Mouse (Mus musculus): ENCODE data around the gene Tnpo1. TPM values are rescaled to one million over a fixed set of nuclear protein-coding genes. Genes with fewer than 3 reads are reported as not detected.
A peak's percentile ranks its signal among the peaks of the same experiment; 100 is the strongest.

Tnpo1 gene
- polyA plus RNA-seq, 1 experiment from 2014 or later, result 41.1 TPM

DNA sequence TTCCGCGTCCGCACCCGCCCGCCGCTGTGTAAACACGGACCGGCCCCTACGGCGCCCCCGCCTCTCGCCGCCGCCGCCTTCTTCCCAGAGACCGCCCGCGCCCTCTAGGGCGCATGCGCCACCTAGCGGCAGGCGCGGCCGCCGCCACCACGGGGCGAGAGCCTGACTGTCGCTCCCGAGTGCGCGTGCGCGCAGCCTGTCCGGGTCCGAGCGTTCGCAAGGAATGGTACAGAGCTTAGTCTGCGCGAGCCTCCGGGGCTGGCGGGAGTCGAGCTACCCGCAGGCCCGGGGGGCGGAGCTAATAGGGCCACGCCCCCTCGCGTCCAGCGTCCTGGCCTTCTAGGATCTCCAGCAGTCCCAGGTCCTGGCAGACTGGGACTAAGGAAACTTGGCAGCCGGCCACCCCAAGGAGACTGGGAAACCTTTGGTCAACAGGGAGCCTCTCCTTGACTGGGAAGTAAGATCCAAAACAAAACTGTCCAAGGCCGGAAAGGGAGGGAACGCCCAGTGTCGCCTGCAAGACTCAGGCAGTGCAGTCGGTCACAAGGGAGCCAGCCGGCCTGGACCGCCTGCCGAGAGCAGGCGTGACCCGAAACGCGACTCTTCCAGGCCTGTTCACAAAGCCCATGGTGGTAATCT, 110.9 kb downstream of the Tnpo1 start, which contains the start of gene Fcho2:
Fcho2 (minus strand) TSS at position 303 of the 639 bp plus-strand sequence.
- Histone ChIP-seq H3K4me1 (peaks cover 12% of the 10 kb centered on the region), H3K9me3 (replicated peaks) (no peaks in the 10 kb centered on the region), H3K36me3 (no peaks in the 10 kb centered on the region), H3K4me3 (replicated peaks) (peak within 1 kb of the TSS; percentile 93), H3K27me3 (replicated peaks) (no peaks in the 10 kb centered on the region), H3K9ac (replicated peaks) (peak within 1 kb of the TSS; percentile 89), H3K4me2 (peak within 1 kb of the TSS; percentile 66), H3K27ac (replicated peaks) (peak within 1 kb of the TSS; percentile 94)
- peak; percentile 96 for ATAC-seq (ENCODE audit: low FRiP score)
- under 1% methylated on average over 50 of the region's 61 CpGs for WGBS

DNA sequence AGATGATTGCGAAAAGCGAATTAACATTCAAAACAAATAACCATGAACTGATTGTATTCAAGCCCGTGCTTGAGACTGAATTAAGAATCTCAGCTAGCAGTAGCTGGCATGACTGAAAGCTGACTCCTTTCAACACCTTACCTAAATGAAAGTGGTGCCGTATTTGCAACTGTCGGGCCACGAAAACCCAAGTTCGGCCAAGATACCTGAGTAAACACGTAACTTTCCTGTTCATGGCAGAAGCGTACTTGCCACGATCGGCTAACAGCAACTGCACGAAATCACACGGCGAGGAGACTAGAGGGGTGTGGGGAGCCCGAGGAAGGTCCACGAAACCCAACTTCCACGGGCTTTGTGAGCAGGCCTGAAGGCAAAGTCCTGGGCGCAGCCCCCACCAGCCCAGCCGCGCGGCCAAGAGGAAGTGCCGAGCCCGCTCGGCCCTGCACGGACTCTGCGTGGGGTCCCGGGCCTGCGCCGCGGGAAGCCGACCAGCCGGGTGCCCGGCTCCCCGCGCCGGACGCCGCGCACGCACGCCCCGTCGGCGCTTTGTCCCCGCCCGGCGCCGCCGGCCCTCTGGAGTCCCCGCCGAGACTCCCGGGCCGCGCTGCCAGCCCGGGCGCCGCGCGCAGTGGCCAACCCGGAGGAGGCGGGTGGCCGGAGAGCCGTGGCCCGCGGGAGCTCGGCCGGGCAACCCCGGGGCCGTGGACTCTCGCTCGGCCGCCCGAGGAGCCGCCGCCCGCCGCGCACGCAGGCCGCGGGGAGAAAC, 111.7 kb downstream of the Tnpo1 start:
- H3K9ac ChIP-seq (replicated peaks), result peak overlapping the region; percentile 89
- peak overlapping the region; percentile 66 for H3K4me2 ChIP-seq
- H3K4me3 ChIP-seq (replicated peaks), result peak overlapping the region; percentile 93
- under 1% methylated on average over 44 of the region's 81 CpGs for WGBS
- H3K27ac ChIP-seq (replicated peaks), result peak overlapping the region; percentile 94
- H3K4me1 ChIP-seq, result peaks cover 12% of the 10 kb centered on the region
- ATAC-seq (ENCODE audit: low FRiP score), result peak; percentile 65
- H3K9me3 ChIP-seq (replicated peaks), result no peaks in the 10 kb centered on the region
- no peaks in the 10 kb centered on the region for H3K27me3 ChIP-seq (replicated peaks)
- no peaks in the 10 kb centered on the region for H3K36me3 ChIP-seq

DNA sequence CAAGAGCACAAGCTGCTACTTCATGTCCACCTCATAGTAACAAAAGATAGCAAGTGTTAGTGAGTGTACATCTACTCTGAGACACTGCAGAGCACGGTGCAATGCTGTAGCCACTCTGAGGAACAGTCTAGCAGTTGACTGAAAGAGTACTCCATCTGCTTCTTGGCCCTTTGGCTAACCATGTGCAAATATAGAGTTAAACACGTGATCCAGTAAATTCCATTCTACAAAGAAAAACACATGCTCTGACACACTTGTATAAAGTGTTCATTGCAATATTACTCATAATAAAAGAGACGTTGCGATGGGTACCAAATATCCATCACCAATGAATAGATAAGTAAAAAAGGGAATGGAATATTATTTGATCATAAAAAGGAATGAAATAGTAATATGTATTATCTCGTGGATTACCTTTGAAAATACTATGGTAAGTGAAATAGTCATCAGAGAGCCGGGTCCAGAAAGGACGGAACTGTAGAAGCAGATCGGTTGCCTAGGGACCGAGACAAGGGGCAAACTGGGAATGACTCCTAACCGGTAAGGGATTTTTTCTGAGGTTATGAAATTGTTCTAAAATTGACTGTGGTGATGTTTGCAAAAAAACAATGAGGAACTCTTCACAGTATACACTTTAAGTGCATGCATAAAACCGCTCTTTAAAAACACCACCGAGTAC, 112.4 kb downstream of the Tnpo1 start:
- Histone ChIP-seq H3K36me3 (no peaks in the 10 kb centered on the region), H3K4me3 (replicated peaks) (peak overlapping the region; percentile 93), H3K9me3 (replicated peaks) (no peaks in the 10 kb centered on the region), H3K27me3 (replicated peaks) (no peaks in the 10 kb centered on the region), H3K4me2 (peak overlapping the region; percentile 66), H3K4me1 (peaks cover 12% of the 10 kb centered on the region), H3K9ac (replicated peaks) (peak overlapping the region; percentile 89), H3K27ac (replicated peaks) (peak overlapping the region; percentile 94)
- 25% methylated on average over 12 of the region's 12 CpGs for WGBS
- no peak for ATAC-seq (ENCODE audit: low FRiP score)

DNA sequence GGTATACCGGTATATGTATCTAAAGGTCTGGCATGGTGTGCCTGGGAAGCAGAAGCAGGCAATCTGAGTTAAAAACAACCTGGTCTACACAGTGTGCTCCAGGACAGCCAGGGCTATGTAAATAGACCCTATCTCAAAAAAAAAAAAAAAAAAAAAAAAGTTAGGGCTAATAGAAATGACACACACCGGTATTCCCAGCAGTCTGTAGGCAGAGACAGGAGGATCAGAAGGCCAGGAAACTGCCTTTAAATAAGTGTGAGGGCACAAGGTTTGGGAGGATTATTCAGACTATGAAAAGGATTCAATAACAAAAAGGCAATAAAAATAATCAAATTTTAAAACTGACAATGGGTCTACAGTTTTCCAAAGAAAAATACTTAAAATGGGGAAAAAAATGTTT, 113.0 kb downstream of the Tnpo1 start:
- Histone ChIP-seq H3K4me2 (peak overlapping the region; percentile 66), H3K27me3 (replicated peaks) (no peaks in the 10 kb centered on the region), H3K27ac (replicated peaks) (no peak overlapping the region), H3K4me1 (peaks cover 12% of the 10 kb centered on the region), H3K9me3 (replicated peaks) (no peaks in the 10 kb centered on the region), H3K9ac (replicated peaks) (no peak overlapping the region), H3K36me3 (no peaks in the 10 kb centered on the region), H3K4me3 (replicated peaks) (peak overlapping the region; percentile 93)
- whole genome bisulfite sequencing, result 62% methylated on average over 2 of the region's 2 CpGs
- no peak for ATAC-seq (ENCODE audit: low FRiP score)

DNA sequence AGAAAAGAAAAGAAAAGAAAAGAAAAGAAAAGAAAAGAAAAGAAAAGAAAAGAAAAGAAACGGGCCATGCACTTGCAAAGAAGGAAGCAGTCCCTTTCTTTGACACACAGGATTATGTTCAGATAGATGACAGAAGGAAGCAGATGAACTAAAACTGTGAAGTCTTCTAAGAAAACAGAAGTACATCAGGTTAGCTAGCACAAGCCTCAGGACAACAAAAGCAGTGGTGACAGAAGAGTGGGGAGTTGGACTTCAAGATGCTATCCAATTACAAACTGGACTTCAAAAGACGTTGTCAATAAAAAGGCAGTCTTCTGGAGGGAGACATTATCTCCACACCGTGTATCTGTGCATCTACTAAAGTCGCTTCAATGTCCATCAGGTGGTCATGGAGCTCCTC, 113.9 kb downstream of the Tnpo1 start:
- Histone ChIP-seq H3K9me3 (replicated peaks) (no peaks in the 10 kb centered on the region), H3K36me3 (no peaks in the 10 kb centered on the region), H3K9ac (replicated peaks) (no peak overlapping the region), H3K27me3 (replicated peaks) (no peaks in the 10 kb centered on the region), H3K4me3 (replicated peaks) (no peak overlapping the region), H3K4me2 (no peak overlapping the region), H3K27ac (replicated peaks) (no peak overlapping the region), H3K4me1 (peaks cover 12% of the 10 kb centered on the region)
- WGBS, result 70% methylated on average over 4 of the region's 4 CpGs
- no peak for ATAC-seq (ENCODE audit: low FRiP score)

DNA sequence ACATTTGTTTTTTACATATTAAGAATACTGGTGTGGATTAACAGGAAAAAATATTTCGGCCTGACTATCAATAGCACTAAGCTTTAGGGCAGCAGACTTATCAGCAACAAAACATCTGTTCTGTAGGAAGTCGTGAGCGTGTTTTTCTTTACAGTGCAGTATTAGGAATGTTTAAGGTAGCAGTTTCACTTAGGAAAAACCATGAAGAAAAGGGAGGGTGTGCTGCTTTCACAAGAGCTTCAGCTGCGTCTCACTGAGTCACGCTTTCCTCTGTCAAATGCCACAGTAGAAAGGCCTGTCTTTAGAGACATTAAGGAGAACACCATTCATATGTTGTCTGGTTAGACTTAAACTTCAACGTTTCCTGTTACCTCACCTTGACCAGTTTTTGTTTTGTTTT, 116.0 kb downstream of the Tnpo1 start:
- ATAC-seq (ENCODE audit: low FRiP score), result no peak
- no peak overlapping the region for H3K27ac ChIP-seq (replicated peaks)
- no peak overlapping the region for H3K4me3 ChIP-seq (replicated peaks)
- no peaks in the 10 kb centered on the region for H3K9me3 ChIP-seq (replicated peaks)
- no peaks in the 10 kb centered on the region; the same call in 1 of the 2 replicates for H3K36me3 ChIP-seq
- peaks cover 12% of the 10 kb centered on the region for H3K4me1 ChIP-seq
- H3K9ac ChIP-seq (replicated peaks), result no peak overlapping the region
- H3K27me3 ChIP-seq (replicated peaks), result no peaks in the 10 kb centered on the region
- no peak overlapping the region for H3K4me2 ChIP-seq
- WGBS, result 77% methylated on average over 6 of the region's 6 CpGs

DNA sequence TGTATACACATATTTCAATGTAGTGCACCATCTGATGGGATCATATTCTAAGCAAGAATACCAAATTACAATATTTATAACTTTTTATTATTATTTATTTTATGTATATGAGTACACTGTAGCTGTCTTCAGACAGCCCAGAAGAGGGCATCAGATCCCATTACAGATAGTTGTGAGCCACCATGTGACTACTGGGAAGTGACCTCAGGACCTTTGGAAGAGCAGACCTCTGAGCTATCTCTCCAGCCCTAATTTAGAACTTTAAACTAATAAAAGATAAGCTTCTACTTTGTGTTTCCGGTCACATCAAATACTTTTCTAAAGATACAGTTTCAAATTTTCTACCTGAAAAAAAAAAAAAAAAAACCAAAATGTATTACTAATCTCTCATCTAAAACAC, 117.1 kb downstream of the Tnpo1 start:
- Histone ChIP-seq H3K27me3 (replicated peaks) (no peaks in the 10 kb centered on the region), H3K4me1 (peaks cover 12% of the 10 kb centered on the region), H3K9me3 (replicated peaks) (no peaks in the 10 kb centered on the region), H3K4me2 (no peak overlapping the region), H3K36me3 (peaks cover 4% of the 10 kb centered on the region; the same call in 1 of the 2 replicates), H3K4me3 (replicated peaks) (no peak overlapping the region), H3K9ac (replicated peaks) (no peak overlapping the region), H3K27ac (replicated peaks) (no peak overlapping the region)
- no peak for ATAC-seq (ENCODE audit: low FRiP score)
- 86% methylated on average over 1 of the region's 1 CpGs for WGBS

DNA sequence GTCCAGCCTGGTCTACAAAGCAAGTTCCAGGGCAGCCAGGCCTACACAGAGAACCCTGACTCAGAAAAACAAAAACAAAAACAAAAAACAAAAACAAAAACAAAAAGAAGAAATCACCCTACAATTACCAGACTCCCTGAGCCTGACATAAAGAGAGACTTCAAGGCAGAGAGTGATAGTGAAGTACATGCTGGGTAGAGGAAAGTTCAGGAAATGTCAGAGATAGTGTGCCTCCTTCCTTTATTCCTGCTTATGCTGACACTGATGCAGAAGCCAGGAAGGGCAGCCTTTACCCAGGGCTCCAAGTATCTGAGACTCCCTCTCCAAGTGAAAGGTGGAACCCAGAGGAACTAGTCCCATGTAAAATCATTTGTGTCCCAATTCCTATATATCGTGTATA, 121.7 kb downstream of the Tnpo1 start:
- Histone ChIP-seq H3K9me3 (replicated peaks) (0 out of 2 replicates have a peak, but pooled peaks cover 6% of the 10 kb centered on the region), H3K27me3 (replicated peaks) (no peaks in the 10 kb centered on the region), H3K4me1 (no peaks in the 10 kb centered on the region), H3K27ac (replicated peaks) (no peak overlapping the region), H3K9ac (replicated peaks) (no peak overlapping the region), H3K36me3 (peaks cover 28% of the 10 kb centered on the region), H3K4me3 (replicated peaks) (no peak overlapping the region), H3K4me2 (no peak overlapping the region)
- no peak for ATAC-seq (ENCODE audit: low FRiP score)
- 98% methylated on average over 1 of the region's 1 CpGs for WGBS

DNA sequence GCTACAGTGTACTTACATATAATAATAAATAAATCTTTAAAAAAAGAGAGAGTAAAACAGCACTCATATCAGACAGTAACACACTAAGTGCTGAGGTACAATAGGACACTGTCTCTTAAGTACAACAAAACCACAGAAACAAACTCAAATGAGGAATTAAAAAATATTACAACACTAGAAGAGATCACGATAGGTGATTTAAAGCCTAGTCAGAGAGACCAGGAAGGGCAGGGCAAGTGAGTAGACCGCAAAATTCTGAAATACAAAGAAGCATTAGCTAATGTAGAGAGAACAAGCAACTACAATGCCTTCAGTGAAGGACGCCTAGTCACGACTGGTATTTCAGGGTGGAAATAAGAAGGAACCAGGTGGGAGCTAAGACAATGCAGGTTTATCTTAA, 122.5 kb downstream of the Tnpo1 start:
- Histone ChIP-seq H3K4me2 (no peak overlapping the region), H3K27ac (replicated peaks) (no peak overlapping the region), H3K36me3 (peaks cover 34% of the 10 kb centered on the region), H3K9ac (replicated peaks) (no peak overlapping the region), H3K9me3 (replicated peaks) (0 out of 2 replicates have a peak, but pooled peaks cover 6% of the 10 kb centered on the region), H3K4me1 (no peaks in the 10 kb centered on the region), H3K27me3 (replicated peaks) (no peaks in the 10 kb centered on the region), H3K4me3 (replicated peaks) (no peak overlapping the region)
- 90% methylated on average over 4 of the region's 4 CpGs for WGBS
- no peak for ATAC-seq (ENCODE audit: low FRiP score)

DNA sequence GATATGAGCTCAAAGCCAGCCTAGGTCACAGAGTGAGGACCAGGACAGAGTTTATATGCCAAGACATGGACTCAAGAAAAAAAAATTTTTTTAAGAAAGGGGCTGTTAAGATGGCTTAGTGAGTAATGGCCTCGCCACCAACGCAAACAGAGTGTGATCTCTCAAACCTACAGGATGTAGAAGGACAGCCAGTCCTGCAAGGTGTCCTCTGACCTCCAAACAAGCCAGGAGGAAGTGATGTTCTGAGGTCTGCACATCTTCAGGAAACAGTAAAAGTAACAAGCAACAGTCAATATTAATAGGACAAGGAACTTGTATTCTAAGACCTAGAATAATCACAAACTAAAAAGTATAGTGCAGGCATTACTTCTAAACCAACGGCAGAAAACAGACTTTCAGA, 123.2 kb downstream of the Tnpo1 start:
- H3K36me3 ChIP-seq, result peaks cover 35% of the 10 kb centered on the region
- H3K4me2 ChIP-seq, result no peak overlapping the region
- 92% methylated on average over 3 of the region's 3 CpGs for WGBS
- H3K27ac ChIP-seq (replicated peaks), result no peak overlapping the region
- H3K27me3 ChIP-seq (replicated peaks), result no peaks in the 10 kb centered on the region
- H3K4me1 ChIP-seq, result no peaks in the 10 kb centered on the region
- no peak overlapping the region for H3K9ac ChIP-seq (replicated peaks)
- 0 out of 2 replicates have a peak, but pooled peaks cover 6% of the 10 kb centered on the region for H3K9me3 ChIP-seq (replicated peaks)
- H3K4me3 ChIP-seq (replicated peaks), result no peak overlapping the region
- no peak for ATAC-seq (ENCODE audit: low FRiP score)

DNA sequence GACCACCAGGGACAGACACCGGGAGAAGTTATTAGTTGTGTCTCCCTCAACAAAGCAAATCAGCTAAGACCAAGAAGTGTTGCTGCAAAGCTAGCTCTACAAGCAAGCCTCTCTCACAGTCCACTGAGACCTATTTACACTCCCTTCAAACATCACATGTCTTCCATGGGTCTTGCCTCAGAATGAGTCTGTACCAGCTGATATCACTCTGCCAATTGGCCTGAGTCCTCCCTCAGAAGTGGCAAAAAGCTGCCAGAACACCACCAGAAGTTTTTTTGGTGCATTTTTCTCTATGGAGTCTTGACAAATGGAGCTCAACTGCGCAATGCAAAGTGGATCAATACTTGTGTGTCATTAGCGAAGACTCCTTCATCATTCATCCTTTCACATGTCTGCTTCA, 130.7 kb downstream of the Tnpo1 start:
- Histone ChIP-seq H3K4me1 (no peaks in the 10 kb centered on the region), H3K27ac (replicated peaks) (no peak overlapping the region), H3K9ac (replicated peaks) (no peak overlapping the region), H3K4me3 (replicated peaks) (no peak overlapping the region), H3K4me2 (no peak overlapping the region), H3K27me3 (replicated peaks) (no peaks in the 10 kb centered on the region), H3K9me3 (replicated peaks) (0 out of 2 replicates have a peak, but pooled peaks cover 2% of the 10 kb centered on the region), H3K36me3 (peaks cover 22% of the 10 kb centered on the region)
- no peak for ATAC-seq (ENCODE audit: low FRiP score)
- 90% methylated on average over 3 of the region's 3 CpGs for WGBS

All from neural tube, embryonic 15.5 days (tissue).